Mouse (Mus musculus): ENCODE measurements around the gene Tfdp2. TPM values are rescaled to one million over a fixed set of nuclear protein-coding genes. Genes with fewer than 3 reads are reported as not detected.
"Not testable (repeated sequence)": the region's sequence is repeated elsewhere in the genome, so short reads cannot be mapped to it uniquely, and the experiment has no call there.

Tfdp2 gene
- polyA plus RNA-seq, 1 experiment = 7.4 TPM

GRCm38 (mm10) chr9:96282082-96282481 lies 86.0 kb downstream of the Tfdp2 start:
- no peak for DNase-seq (ENCODE audit: low read depth, low spot score)
- WGBS = 86% methylated on average over 3 of the region's 3 CpGs

GRCm38 (mm10) chr9:96284916-96285315 lies 88.8 kb downstream of the Tfdp2 start:
- no peak for DNase-seq (ENCODE audit: low read depth, low spot score)
- 14% methylated on average over 1 of the region's 1 CpGs for WGBS

GRCm38 (mm10) chr9:96292144-96292543 lies 96.1 kb downstream of the Tfdp2 start:
- WGBS = 98% methylated on average over 7 of the region's 7 CpGs
- no peak for DNase-seq (ENCODE audit: low read depth, low spot score)

- no peak for DNase-seq (ENCODE audit: low read depth, low spot score)
- WGBS = 69% methylated on average over 3 of the region's 3 CpGs
These were observed 103.4 kb downstream of the Tfdp2 start for GRCm38 (mm10) chr9:96299324-96300008.

- DNase-seq (ENCODE audit: low read depth, low spot score) = no peak
- 78% methylated on average over 3 of the region's 3 CpGs for WGBS
These were observed 112.7 kb downstream of the Tfdp2 start for GRCm38 (mm10) chr9:96308816-96309215.

GRCm38 (mm10) chr9:96312074-96312473 lies 116.0 kb downstream of the Tfdp2 start:
- DNase-seq (ENCODE audit: low read depth, low spot score) = no peak
- 97% methylated on average over 3 of the region's 3 CpGs for WGBS

GRCm38 (mm10) chr9:96319333-96319732 lies 123.3 kb downstream of the Tfdp2 start:
- no peak for DNase-seq (ENCODE audit: low read depth, low spot score)
- 92% methylated on average over 5 of the region's 5 CpGs for WGBS

GRCm38 (mm10) chr9:96320551-96320980 lies 124.5 kb downstream of the Tfdp2 start:
- no peak for DNase-seq (ENCODE audit: low read depth, low spot score)
- 92% methylated on average over 6 of the region's 6 CpGs for WGBS

- DNase-seq (ENCODE audit: low read depth, low spot score) = no peak
- WGBS = 91% methylated on average over 15 of the region's 15 CpGs
These were observed 126.5 kb downstream of the Tfdp2 start for GRCm38 (mm10) chr9:96322411-96323152.

GRCm38 (mm10) chr9:96324502-96324901 lies 128.4 kb downstream of the Tfdp2 start:
- DNase-seq (ENCODE audit: low read depth, low spot score) = no peak

GRCm38 (mm10) chr9:96326496-96326923 lies 130.4 kb downstream of the Tfdp2 start:
- whole genome bisulfite sequencing = 34% methylated on average over 6 of the region's 6 CpGs
- no peak for DNase-seq (ENCODE audit: low read depth, low spot score)

More at GRCm38 (mm10) chr9:96324502-96324901, 128.4 kb downstream of the Tfdp2 start:
- WGBS = 78% methylated on average over 4 of the region's 4 CpGs

GRCm38 (mm10) chr9:96328226-96328625 lies 132.2 kb downstream of the Tfdp2 start:
- 37% methylated on average over 4 of the region's 4 CpGs for WGBS
- no peak for DNase-seq (ENCODE audit: low read depth, low spot score)

GRCm38 (mm10) chr9:96331146-96331545 lies 135.1 kb downstream of the Tfdp2 start:
- no peak for DNase-seq (ENCODE audit: low read depth, low spot score)

GRCm38 (mm10) chr9:96345750-96346149 lies 149.7 kb downstream of the Tfdp2 start:
- DNase-seq (ENCODE audit: low read depth, low spot score) = no peak
- 89% methylated on average over 3 of the region's 3 CpGs for WGBS

More at GRCm38 (mm10) chr9:96331146-96331545, 135.1 kb downstream of the Tfdp2 start:
- WGBS = 57% methylated on average over 5 of the region's 5 CpGs

- DNase-seq (ENCODE audit: low read depth, low spot score) = no peak
- 85% methylated on average over 5 of the region's 5 CpGs for WGBS
These were observed 152.8 kb downstream of the Tfdp2 start for GRCm38 (mm10) chr9:96348885-96349284.

- no peak for DNase-seq (ENCODE audit: low read depth, low spot score)
- 31% methylated on average over 4 of the region's 4 CpGs for WGBS
These were observed 153.9 kb downstream of the Tfdp2 start for GRCm38 (mm10) chr9:96350010-96350409.

GRCm38 (mm10) chr9:96350476-96350875 lies 154.4 kb downstream of the Tfdp2 start:
- DNase-seq (ENCODE audit: low read depth, low spot score) = no peak
- WGBS = 37% methylated on average over 3 of the region's 3 CpGs

- not testable (repeated sequence) for DNase-seq (ENCODE audit: low read depth, low spot score)
- WGBS = 89% methylated on average over 6 of the region's 6 CpGs
These were observed 155.7 kb downstream of the Tfdp2 start for GRCm38 (mm10) chr9:96351771-96352170.

- no peak for DNase-seq (ENCODE audit: low read depth, low spot score)
- WGBS = 92% methylated on average over 12 of the region's 12 CpGs
These were observed 157.2 kb downstream of the Tfdp2 start for GRCm38 (mm10) chr9:96353121-96353769.

GRCm38 (mm10) chr9:96353799-96354198 lies 157.7 kb downstream of the Tfdp2 start:
- DNase-seq (ENCODE audit: low read depth, low spot score) = no peak
- WGBS = 47% methylated on average over 8 of the region's 8 CpGs

Measured in large intestine, adult 2 months (tissue).